Comparison of ENCODE assay signal across 8 mouse cellular contexts in the genomic region with DNA sequence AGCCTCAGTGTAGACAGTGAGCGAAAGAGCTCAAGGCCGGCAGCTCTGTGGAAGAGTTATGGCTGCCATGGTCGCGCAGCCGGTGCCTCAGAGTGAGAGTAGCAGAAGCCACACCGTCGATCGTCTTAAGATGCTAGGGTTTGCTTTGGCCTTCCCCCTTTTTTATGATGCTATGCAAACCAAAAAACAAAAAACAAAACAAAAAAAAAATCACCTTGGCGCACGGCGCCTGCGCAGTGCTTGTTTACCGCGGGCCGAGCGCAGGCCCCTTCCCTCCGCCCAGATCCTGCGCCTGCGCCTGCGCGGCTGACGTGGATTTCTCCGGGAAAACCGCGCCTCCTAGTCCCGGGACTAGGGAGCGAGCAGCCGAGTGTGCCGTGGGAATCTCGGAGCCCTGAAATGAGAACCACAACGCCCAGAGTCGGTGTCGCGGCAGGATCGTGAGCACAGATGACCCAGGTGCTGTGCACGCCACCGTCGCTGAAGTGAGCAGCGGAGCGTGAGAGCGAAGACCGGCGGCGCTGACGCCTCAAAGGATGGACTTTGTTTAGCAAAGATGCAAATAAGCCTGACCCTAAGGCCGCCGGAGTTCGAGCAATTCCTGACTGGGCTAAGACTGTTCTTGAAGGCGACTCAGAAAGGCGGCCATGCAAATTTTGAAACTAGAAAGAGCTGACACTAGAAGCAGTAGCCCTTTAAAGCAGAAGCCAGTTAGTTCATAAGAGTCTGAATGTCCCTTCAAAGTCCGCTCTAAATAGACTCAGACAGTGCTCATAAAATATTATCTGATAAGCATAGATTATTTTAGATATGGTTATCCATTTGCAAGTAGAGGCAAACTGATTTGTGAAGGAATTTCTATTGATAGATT. TPM values are rescaled to one million over a fixed set of nuclear protein-coding genes. Genes with fewer than 3 reads are reported as not detected.
DNase-seq lines count a peak whose midpoint lies in the region; ATAC-seq and TF ChIP-seq lines count a peak whose summit lies in the region.

A gene (minus strand): TSS at position 484 of the 871 bp plus-strand sequence.

- H3K9me3 ChIP-seq in ES-E14 (ENCODE audit: control insufficient read depth, insufficient read depth, low read depth, low read length), result no peaks in the 10 kb centered on the region
- no peaks in the 10 kb centered on the region for H3K9me3 ChIP-seq in forebrain, embryonic 14.5 days (replicated peaks; ENCODE audit: control insufficient read depth, low read length)

- peak within 1 kb of the TSS; percentile 91 for H3K9ac ChIP-seq in ES-E14 (ENCODE audit: insufficient read depth, low read depth, low read length, poor library complexity, severe bottlenecking)
- H3K9ac ChIP-seq in forebrain, embryonic 14.5 days (ENCODE audit: low read length), result peak within 1 kb of the TSS; percentile 91

- H3K36me3 ChIP-seq in ES-E14 (ENCODE audit: control insufficient read depth, insufficient read depth, low read length, poor library complexity, severe bottlenecking), result no peaks in the 10 kb centered on the region
- H3K36me3 ChIP-seq in forebrain, embryonic 14.5 days (ENCODE audit: control insufficient read depth, insufficient read depth, low read length), result 0 out of 2 replicates have a peak, but pooled peaks cover 3% of the 10 kb centered on the region

- peak within 1 kb of the TSS; percentile 98 for H3K27ac ChIP-seq in ES-E14 (ENCODE audit: insufficient read depth, low read depth, low read length, poor library complexity, severe bottlenecking)
- H3K27ac ChIP-seq in forebrain, embryonic 14.5 days (ENCODE audit: low read depth, low read length), result peak within 1 kb of the TSS; percentile 99

- in situ Hi-C loops in ES-E14 (cut with MboI; ENCODE audit: low sequenced_read_pairs in 2 of 2, unreplicated experiment in 2 of 2), result no loop called here

- peak; percentile 91 for DNase-seq in ES-E14 (ENCODE audit: low read depth, low spot score)
- peak; percentile 90 for DNase-seq in cerebellum, adult 11 months
- DNase-seq in forebrain, embryonic 14.5 days (ENCODE audit: low spot score), result peak; percentile 97
- DNase-seq in heart, postnatal 14 days, result peak; percentile 93
- DNase-seq in large intestine, adult 2 months (ENCODE audit: low read depth, low spot score), result peak; percentile 85
- DNase-seq in lung, adult 18-20 months, result peak; percentile 93 to 95
- peak; percentile 90 for DNase-seq in testis, postnatal 14 days (ENCODE audit: low spot score)

- WGBS in forebrain, embryonic 14.5 days, result under 1% methylated on average over 51 of the region's 51 CpGs
- WGBS in large intestine, adult 2 months, result under 1% methylated on average over 51 of the region's 51 CpGs

- H3K4me2 ChIP-seq in forebrain, embryonic 14.5 days (ENCODE audit: low read length), result peak within 1 kb of the TSS; percentile 79

- intact Hi-C loops in heart, postnatal 14 days (cut with DNase I), result loop anchor here (1.0 to 5.0 kb wide), 2 partner anchors 19 to 34 kb away; no protein-coding TSS in a partner anchor

- peak within 1 kb of the TSS; percentile 73 to 94 for H3K4me3 ChIP-seq in ES-E14 (ENCODE audit: insufficient read depth in 1 of 2, low read depth in 1 of 2, low read length in 2 of 2, poor library complexity in 1 of 2, severe bottlenecking in 1 of 2)
- H3K4me3 ChIP-seq in forebrain, embryonic 14.5 days (ENCODE audit: low read depth, low read length), result peak within 1 kb of the TSS; percentile 57

- no peaks in the 10 kb centered on the region for H3K27me3 ChIP-seq in forebrain, embryonic 14.5 days (replicated peaks; ENCODE audit: control insufficient read depth, insufficient read depth, low read length)

- peak; percentile 94 for ATAC-seq in forebrain, embryonic 14.5 days
- ATAC-seq in neutrophil, adult 5-6 weeks (ENCODE audit: extremely low read depth, insufficient number of reproducible peaks, low FRiP score, poor library complexity, severe bottlenecking), result peak; percentile 69

- H3K4me1 ChIP-seq in ES-E14 (ENCODE audit: control insufficient read depth in 2 of 2, insufficient read depth in 2 of 2, low read length in 2 of 2, poor library complexity in 1 of 2), result peaks cover 0 to 3% of the 10 kb centered on the region in 2 experiments; a peak in 1 of 4 replicates
- peaks cover 12% of the 10 kb centered on the region; the same call in 1 of the 2 replicates for H3K4me1 ChIP-seq in forebrain, embryonic 14.5 days (ENCODE audit: control insufficient read depth, insufficient read depth, low read length)

TF ChIP-seq in ES-E14, 5 proteins besides CTCF, POLR2A, EP300 and RAD21:
- TF ChIP-seq CHD2 (IDR thresholded peaks at IDR 0.05; ENCODE audit: low read depth, low read length) (peak; percentile 74), ZNF384 (IDR thresholded peaks at IDR 0.05; ENCODE audit: low read depth, low read length) (peak; percentile 99), MAFK (IDR thresholded peaks at IDR 0.05; ENCODE audit: insufficient read depth, low read depth, low read length) (no peak), HCFC1 (IDR thresholded peaks at IDR 0.05; ENCODE audit: borderline replicate concordance, insufficient read depth, low read length) (peak; percentile 57; the same call in 1 of the 2 replicates), ZC3H11A (IDR thresholded peaks at IDR 0.05; ENCODE audit: borderline replicate concordance, low read depth, low read length) (no peak)

RNA-seq across cellular contexts. Expression of the gene that starts here (rescaled TPM):
- total RNA-seq in ES-E14 (2012; rRNA removed), result 34.7 and 36.3 TPM in 2 replicates
- polyA plus RNA-seq in forebrain, embryonic 14.5 days (2014; fragmentation: Nextera tagmentation; extraction: Ambion mirVana), result 42.4 and 46.2 TPM in 2 replicates
- total RNA-seq in heart, postnatal 14 days (2021), result 1 to 10 TPM; 4.4 to 4.7 TPM
- polyA plus RNA-seq in large intestine, adult 2 months (2012; rRNA removed), result 5.9 and 6.1 TPM in 2 replicates
- 13.5 and 19.7 TPM in 2 replicates for total RNA-seq in neutrophil, adult 5-6 weeks (2017)

Comparison
In these comparisons a context has a peak if more than half of its experiments do, and no peak if none do; other contexts are left out.
1. Peak in every context shown above with its lines: DNase-seq, ATAC-seq, H3K4me3 ChIP-seq and H3K27ac ChIP-seq.